Mouse (Mus musculus): ENCODE measurements around the gene 1700015G11Rik. TPM values are rescaled to one million over a fixed set of nuclear protein-coding genes. Genes with fewer than 3 reads are reported as not detected.

The 1700015G11Rik gene
- polyA plus RNA-seq, 2 experiments, result not detected

DNA sequence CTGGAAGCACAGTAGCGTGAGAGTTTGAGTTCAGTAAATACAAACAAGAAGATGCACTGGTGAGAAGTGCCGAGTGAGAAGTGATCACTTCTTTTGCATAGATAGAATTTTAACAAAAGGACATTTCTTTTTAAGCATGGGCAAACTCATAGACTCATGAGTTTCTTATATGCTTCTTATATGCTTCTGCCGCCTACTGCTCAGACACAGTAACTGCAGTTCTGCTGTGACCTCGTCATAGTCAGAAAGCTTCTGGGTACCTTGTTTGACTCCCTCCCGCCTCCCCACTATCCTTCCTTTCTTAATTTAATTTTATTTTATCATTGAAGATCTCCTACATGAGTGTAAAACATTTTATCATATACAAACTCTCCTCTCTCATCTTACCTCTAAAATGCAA is 36.3 kb downstream of the 1700015G11Rik start:
- no peak for DNase-seq (ENCODE audit: low spot score)
- no peak for TF ChIP-seq POLR2A (IDR thresholded peaks at IDR 0.05; ENCODE audit: borderline replicate concordance, extremely low read depth, insufficient read depth, insufficient read length)

DNA sequence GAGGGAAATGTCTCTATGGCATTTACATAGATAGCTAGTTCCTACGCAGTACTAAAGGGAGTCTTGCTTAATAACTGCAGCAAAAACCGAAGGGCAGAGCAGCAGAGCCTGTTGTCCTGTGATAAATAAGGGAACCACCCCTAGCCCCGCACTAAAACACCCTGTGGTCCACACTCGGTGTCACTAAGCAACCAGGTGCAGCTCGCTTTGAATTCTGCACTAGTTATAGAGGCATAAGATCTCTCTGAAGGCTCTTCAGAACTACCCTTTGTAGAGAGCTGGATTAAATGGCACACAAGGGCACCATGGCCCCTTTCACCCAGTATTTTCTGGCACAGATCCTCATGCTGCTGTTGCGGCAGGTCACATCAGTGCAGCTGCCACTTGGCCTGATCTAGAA is 40.3 kb downstream of the 1700015G11Rik start:
- TF ChIP-seq POLR2A (IDR thresholded peaks at IDR 0.05; ENCODE audit: borderline replicate concordance, extremely low read depth, insufficient read depth, insufficient read length), result no peak
- Histone ChIP-seq H3K9me3 (ENCODE audit: control insufficient read depth, low read length) (no peaks in the 10 kb centered on the region), H3K4me1 (ENCODE audit: control insufficient read depth, insufficient read depth, low read length) (peaks cover 3% of the 10 kb centered on the region), H3K4me2 (replicated peaks; ENCODE audit: low read depth, low read length, severe bottlenecking) (no peak overlapping the region), H3K27ac (replicated peaks; ENCODE audit: low read depth, low read length) (no peak overlapping the region), H3K27me3 (ENCODE audit: control insufficient read depth, insufficient read depth, low read length) (no peaks in the 10 kb centered on the region), H3K9ac (ENCODE audit: low read depth, low read length, severe bottlenecking) (no peak overlapping the region), H3K4me3 (replicated peaks; ENCODE audit: low read length) (no peak overlapping the region), H3K36me3 (ENCODE audit: control insufficient read depth, insufficient read depth, low read length) (no peaks in the 10 kb centered on the region)
- no peak for ATAC-seq (ENCODE audit: low FRiP score, low read depth)
- WGBS, result 52% methylated on average over 6 of the region's 6 CpGs
- DNase-seq (ENCODE audit: low spot score), result no peak

More for the DNA sequence above, 36.3 kb downstream of the 1700015G11Rik start:
- H3K36me3 ChIP-seq (ENCODE audit: control insufficient read depth, insufficient read depth, low read length), result peaks cover 14% of the 10 kb centered on the region
- 40% methylated on average over 5 of the region's 5 CpGs for WGBS
- no peak overlapping the region for H3K4me2 ChIP-seq (replicated peaks; ENCODE audit: low read depth, low read length, severe bottlenecking)
- no peak overlapping the region for H3K4me3 ChIP-seq (replicated peaks; ENCODE audit: low read length)
- no peak overlapping the region for H3K27ac ChIP-seq (replicated peaks; ENCODE audit: low read depth, low read length)
- H3K4me1 ChIP-seq (ENCODE audit: control insufficient read depth, insufficient read depth, low read length), result no peaks in the 10 kb centered on the region
- no peak overlapping the region for H3K9ac ChIP-seq (ENCODE audit: low read depth, low read length, severe bottlenecking)
- no peaks in the 10 kb centered on the region for H3K27me3 ChIP-seq (ENCODE audit: control insufficient read depth, insufficient read depth, low read length)
- no peaks in the 10 kb centered on the region for H3K9me3 ChIP-seq (ENCODE audit: control insufficient read depth, low read length)
- ATAC-seq (ENCODE audit: low FRiP score, low read depth), result no peak

DNA sequence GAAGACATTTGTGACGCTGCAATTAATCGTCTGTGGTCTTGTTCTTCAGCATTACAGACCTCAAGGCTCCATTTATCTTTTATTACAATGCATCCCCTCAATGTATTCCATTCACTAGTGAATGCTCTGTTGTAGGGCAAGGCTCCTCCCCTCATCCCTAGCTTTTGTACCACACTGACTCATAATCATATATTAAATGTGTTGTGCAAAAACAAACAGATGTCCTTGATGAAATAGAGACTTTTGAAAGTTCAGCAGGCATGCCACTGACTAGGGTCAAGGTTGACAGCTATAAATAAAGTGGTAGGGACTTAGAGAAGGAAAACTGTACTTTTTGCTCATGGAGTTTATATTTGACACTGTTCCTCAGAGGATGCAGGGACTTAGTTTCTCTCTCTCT is 42.0 kb downstream of the 1700015G11Rik start:
- Histone ChIP-seq H3K27ac (replicated peaks; ENCODE audit: low read depth, low read length) (no peak overlapping the region), H3K27me3 (ENCODE audit: control insufficient read depth, insufficient read depth, low read length) (no peaks in the 10 kb centered on the region), H3K4me2 (replicated peaks; ENCODE audit: low read depth, low read length, severe bottlenecking) (no peak overlapping the region), H3K9ac (ENCODE audit: low read depth, low read length, severe bottlenecking) (no peak overlapping the region), H3K4me3 (replicated peaks; ENCODE audit: low read length) (no peak overlapping the region), H3K9me3 (ENCODE audit: control insufficient read depth, low read length) (no peaks in the 10 kb centered on the region), H3K36me3 (ENCODE audit: control insufficient read depth, insufficient read depth, low read length) (no peaks in the 10 kb centered on the region), H3K4me1 (ENCODE audit: control insufficient read depth, insufficient read depth, low read length) (peaks cover 15% of the 10 kb centered on the region)
- no peak for DNase-seq (ENCODE audit: low spot score)
- ATAC-seq (ENCODE audit: low FRiP score, low read depth), result no peak
- no peak for TF ChIP-seq POLR2A (IDR thresholded peaks at IDR 0.05; ENCODE audit: borderline replicate concordance, extremely low read depth, insufficient read depth, insufficient read length)
- whole genome bisulfite sequencing, result 77% methylated on average over 2 of the region's 2 CpGs

DNA sequence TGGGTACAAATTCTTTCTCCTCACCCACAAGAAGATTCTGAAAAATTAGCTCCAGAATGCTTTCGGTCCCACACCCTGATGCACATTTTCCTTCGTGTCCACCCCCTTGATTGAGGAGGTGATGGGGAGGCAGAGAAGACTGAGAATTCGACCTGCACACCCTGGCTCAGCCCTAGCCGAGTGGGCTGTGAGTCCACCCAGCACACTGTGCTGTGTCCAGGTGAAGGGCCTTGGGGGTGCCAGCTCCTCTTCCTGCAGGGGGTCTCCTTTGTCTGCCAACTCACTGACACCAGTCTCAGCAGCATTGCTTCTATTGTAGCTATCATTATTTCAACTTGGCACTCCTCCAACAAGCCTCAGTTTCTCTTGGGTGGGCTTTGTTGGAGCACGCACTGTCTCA is 42.4 kb downstream of the 1700015G11Rik start:
- no peak overlapping the region for H3K4me2 ChIP-seq (replicated peaks; ENCODE audit: low read depth, low read length, severe bottlenecking)
- H3K4me1 ChIP-seq (ENCODE audit: control insufficient read depth, insufficient read depth, low read length), result peaks cover 19% of the 10 kb centered on the region
- no peak overlapping the region for H3K27ac ChIP-seq (replicated peaks; ENCODE audit: low read depth, low read length)
- no peaks in the 10 kb centered on the region for H3K36me3 ChIP-seq (ENCODE audit: control insufficient read depth, insufficient read depth, low read length)
- 76% methylated on average over 5 of the region's 5 CpGs for WGBS
- H3K27me3 ChIP-seq (ENCODE audit: control insufficient read depth, insufficient read depth, low read length), result no peaks in the 10 kb centered on the region
- no peaks in the 10 kb centered on the region for H3K9me3 ChIP-seq (ENCODE audit: control insufficient read depth, low read length)
- no peak overlapping the region for H3K9ac ChIP-seq (ENCODE audit: low read depth, low read length, severe bottlenecking)
- H3K4me3 ChIP-seq (replicated peaks; ENCODE audit: low read length), result no peak overlapping the region
- no peak for TF ChIP-seq POLR2A (IDR thresholded peaks at IDR 0.05; ENCODE audit: borderline replicate concordance, extremely low read depth, insufficient read depth, insufficient read length)
- ATAC-seq (ENCODE audit: low FRiP score, low read depth) (no peak), DNase-seq (ENCODE audit: low spot score) (no peak)

DNA sequence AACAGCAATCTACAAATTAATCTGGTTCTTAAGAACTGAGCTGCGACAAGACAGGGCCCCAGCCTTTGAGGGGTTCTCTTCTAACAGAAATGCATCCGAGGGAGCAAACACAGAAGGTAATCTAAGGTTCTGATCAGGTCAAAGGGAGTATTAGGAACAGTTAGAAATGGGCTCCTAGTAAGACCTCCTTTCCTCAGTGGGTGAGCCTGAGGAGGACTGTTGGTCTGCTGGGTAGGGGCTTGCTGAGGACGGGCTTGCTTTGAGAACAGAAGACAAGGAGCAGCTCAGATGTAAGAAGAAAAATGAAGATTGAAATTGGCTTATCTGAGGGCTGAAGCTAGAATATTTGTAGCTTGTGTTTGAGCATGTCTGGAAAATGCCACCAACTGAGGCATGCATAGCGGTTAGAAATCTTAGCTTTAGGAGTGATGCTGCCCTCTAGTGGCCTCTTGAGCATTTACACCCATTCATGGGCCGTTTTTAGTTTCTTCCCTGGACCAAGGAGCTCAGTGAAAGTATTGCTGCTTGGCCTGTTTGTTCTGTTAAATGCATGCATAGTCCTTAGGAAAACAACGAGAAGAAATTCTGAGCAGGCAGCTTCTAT is 43.2 kb downstream of the 1700015G11Rik start:
- no peak overlapping the region for H3K4me2 ChIP-seq (replicated peaks; ENCODE audit: low read depth, low read length, severe bottlenecking)
- H3K4me1 ChIP-seq (ENCODE audit: control insufficient read depth, insufficient read depth, low read length), result peaks cover 19% of the 10 kb centered on the region
- peak; percentile 82 for DNase-seq (ENCODE audit: low spot score)
- no peaks in the 10 kb centered on the region for H3K27me3 ChIP-seq (ENCODE audit: control insufficient read depth, insufficient read depth, low read length)
- H3K9ac ChIP-seq (ENCODE audit: low read depth, low read length, severe bottlenecking), result no peak overlapping the region
- no peaks in the 10 kb centered on the region for H3K9me3 ChIP-seq (ENCODE audit: control insufficient read depth, low read length)
- no peak overlapping the region for H3K27ac ChIP-seq (replicated peaks; ENCODE audit: low read depth, low read length)
- no peak for TF ChIP-seq POLR2A (IDR thresholded peaks at IDR 0.05; ENCODE audit: borderline replicate concordance, extremely low read depth, insufficient read depth, insufficient read length)
- ATAC-seq (ENCODE audit: low FRiP score, low read depth), result 0 out of 2 replicates have a peak, but pooled peaks have one; percentile 29
- no peaks in the 10 kb centered on the region for H3K36me3 ChIP-seq (ENCODE audit: control insufficient read depth, insufficient read depth, low read length)
- no peak overlapping the region for H3K4me3 ChIP-seq (replicated peaks; ENCODE audit: low read length)
- 32% methylated on average over 6 of the region's 6 CpGs for WGBS

Measured in limb, embryonic 14.5 days (tissue).